Mouse (Mus musculus) left cerebral cortex, postnatal 14 days (tissue): ENCODE data around the gene Trio. TPM values are rescaled to one million over a fixed set of nuclear protein-coding genes. Genes with fewer than 3 reads are reported as not detected.
A peak's percentile ranks its signal among the peaks of the same experiment; 100 is the strongest.

Experiments used
- DNase-seq, 2 experiments: peaks; one replicate each; pipeline ENCODE4 v3.0.0; 2021 to 2022; ENCODE audit warnings: low spot score in 2 of 2, mixed read lengths in 1 of 2
- intact Hi-C: fragments of 180-260 bp; cut with DNase I; formaldehyde crosslinking; loops from one replicate; pipeline ENCODE4 v1.15.1; 2025
- total RNA-seq, 2 experiments: library from RNA; stranded (reverse); gene quantifications; 2 replicates each; pipeline ENCODE4 v1.2.3; 2021

Gene Trio
- total RNA-seq, 2 experiments from 2014 or later, result 185 to 195 TPM

GRCm38 (mm10) chr15:27963506-27963905, 62.1 kb downstream of the Trio start:
- intact Hi-C loops, result no loop called here
- no peak for DNase-seq

- no peak for DNase-seq
- intact Hi-C loops, result no loop called here
Observed at GRCm38 (mm10) chr15:27960642-27961041, 65.0 kb downstream of the Trio start.

GRCm38 (mm10) chr15:27957867-27958266, 67.8 kb downstream of the Trio start:
- intact Hi-C loops, result no loop called here
- DNase-seq, result no peak

- no peak for DNase-seq
- intact Hi-C loops, result no loop called here
Observed at GRCm38 (mm10) chr15:27955614-27956013, 70.0 kb downstream of the Trio start.

GRCm38 (mm10) chr15:27954356-27954755, 71.3 kb downstream of the Trio start:
- DNase-seq, result no peak
- intact Hi-C loops, result no loop called here

- DNase-seq, result no peak
- intact Hi-C loops, result no loop called here
Observed at GRCm38 (mm10) chr15:27953570-27953969, 72.1 kb downstream of the Trio start.

- peak in 1 of 2 experiments; percentile 73 for DNase-seq
- intact Hi-C loops, result no loop called here
Observed at GRCm38 (mm10) chr15:27951195-27951594, 74.5 kb downstream of the Trio start.

GRCm38 (mm10) chr15:27949196-27949595, 76.5 kb downstream of the Trio start:
- intact Hi-C loops, result no loop called here
- no peak for DNase-seq

GRCm38 (mm10) chr15:27947880-27948279, 77.8 kb downstream of the Trio start:
- no peak for DNase-seq
- intact Hi-C loops, result no loop called here

GRCm38 (mm10) chr15:27945570-27945969, 80.1 kb downstream of the Trio start:
- no peak for DNase-seq
- intact Hi-C loops, result no loop called here

- intact Hi-C loops, result loop anchor here (5.0 kb wide), 1 partner anchor 77 kb away; no protein-coding TSS in a partner anchor
Observed at GRCm38 (mm10) chr15:27944898-27945297, 80.8 kb downstream of the Trio start.

GRCm38 (mm10) chr15:27943486-27944195, 82.0 kb downstream of the Trio start:
- intact Hi-C loops, result loop anchor here (5.0 kb wide), 1 partner anchor 79 kb away; no protein-coding TSS in a partner anchor
- DNase-seq, result peak; percentile 55 to 67

More at GRCm38 (mm10) chr15:27944898-27945297, 80.8 kb downstream of the Trio start:
- DNase-seq, result no peak

GRCm38 (mm10) chr15:27942148-27942847, 83.3 kb downstream of the Trio start:
- intact Hi-C loops, result loop anchor here (5.0 kb wide), 1 partner anchor 80 kb away; no protein-coding TSS in a partner anchor
- DNase-seq, result peak in 1 of 2 experiments; percentile 57

GRCm38 (mm10) chr15:27941441-27941840, 84.2 kb downstream of the Trio start:
- intact Hi-C loops, result loop anchor here (5.0 kb wide), 1 partner anchor 81 kb away; no protein-coding TSS in a partner anchor
- DNase-seq, result no peak

GRCm38 (mm10) chr15:27941020-27941419, 84.6 kb downstream of the Trio start:
- no peak for DNase-seq
- intact Hi-C loops, result loop anchor here (5.0 kb wide), 1 partner anchor 81 kb away; no protein-coding TSS in a partner anchor

GRCm38 (mm10) chr15:27940032-27940431, 85.6 kb downstream of the Trio start:
- intact Hi-C loops, result loop anchor here (5.0 kb wide), 1 partner anchor 82 kb away; no protein-coding TSS in a partner anchor
- DNase-seq, result no peak

GRCm38 (mm10) chr15:27938886-27939285, 86.8 kb downstream of the Trio start:
- intact Hi-C loops, result no loop called here
- DNase-seq, result no peak

- intact Hi-C loops, result no loop called here
- no peak for DNase-seq
Observed at GRCm38 (mm10) chr15:27937861-27938833, 87.5 kb downstream of the Trio start.
